Mouse (Mus musculus): ENCODE results near the gene Ctbp2. TPM values are rescaled to one million over a fixed set of nuclear protein-coding genes. Genes with fewer than 3 reads are reported as not detected.

Gene Ctbp2
- polyA plus RNA-seq (2012; rRNA removed), result 8.1 and 9.0 TPM in 2 replicates

DNA sequence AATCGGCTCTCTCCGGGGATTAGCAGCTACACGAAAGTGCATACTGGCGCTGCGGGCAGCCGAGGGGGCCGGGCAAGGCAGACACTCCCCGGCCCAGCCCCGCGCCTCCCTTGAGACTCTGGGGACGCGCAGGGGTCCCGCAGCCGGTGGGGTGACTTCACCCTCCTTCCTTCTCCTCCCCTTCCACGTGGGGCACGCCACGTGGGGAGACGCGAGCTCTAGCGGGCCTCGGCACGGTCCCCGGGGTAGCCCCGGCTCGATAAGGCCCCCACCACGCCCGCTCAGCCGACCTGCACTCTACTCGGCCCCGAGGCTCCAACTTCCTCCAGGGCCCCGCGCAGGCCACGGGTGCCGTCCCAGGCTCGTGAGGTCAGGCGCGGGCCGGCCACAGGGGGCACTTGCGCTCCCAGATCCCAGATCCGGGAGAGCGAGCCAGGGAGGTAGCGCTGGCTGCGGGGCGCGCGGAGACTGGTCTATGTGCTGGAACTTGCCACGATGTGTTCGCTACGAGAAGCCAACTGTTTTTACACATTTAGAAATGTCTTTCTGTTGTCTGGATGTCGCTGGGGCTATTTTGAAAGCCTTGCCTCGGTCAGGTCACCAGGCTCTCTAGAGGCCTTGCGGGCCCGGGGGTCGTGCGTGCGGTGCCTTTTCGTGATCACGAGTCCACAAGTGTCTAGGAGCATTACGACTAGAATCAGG is at the start of gene Ctbp2:
Gene Ctbp2 (minus strand): TSS at position 356 of the 702 bp plus-strand sequence.

DNA sequence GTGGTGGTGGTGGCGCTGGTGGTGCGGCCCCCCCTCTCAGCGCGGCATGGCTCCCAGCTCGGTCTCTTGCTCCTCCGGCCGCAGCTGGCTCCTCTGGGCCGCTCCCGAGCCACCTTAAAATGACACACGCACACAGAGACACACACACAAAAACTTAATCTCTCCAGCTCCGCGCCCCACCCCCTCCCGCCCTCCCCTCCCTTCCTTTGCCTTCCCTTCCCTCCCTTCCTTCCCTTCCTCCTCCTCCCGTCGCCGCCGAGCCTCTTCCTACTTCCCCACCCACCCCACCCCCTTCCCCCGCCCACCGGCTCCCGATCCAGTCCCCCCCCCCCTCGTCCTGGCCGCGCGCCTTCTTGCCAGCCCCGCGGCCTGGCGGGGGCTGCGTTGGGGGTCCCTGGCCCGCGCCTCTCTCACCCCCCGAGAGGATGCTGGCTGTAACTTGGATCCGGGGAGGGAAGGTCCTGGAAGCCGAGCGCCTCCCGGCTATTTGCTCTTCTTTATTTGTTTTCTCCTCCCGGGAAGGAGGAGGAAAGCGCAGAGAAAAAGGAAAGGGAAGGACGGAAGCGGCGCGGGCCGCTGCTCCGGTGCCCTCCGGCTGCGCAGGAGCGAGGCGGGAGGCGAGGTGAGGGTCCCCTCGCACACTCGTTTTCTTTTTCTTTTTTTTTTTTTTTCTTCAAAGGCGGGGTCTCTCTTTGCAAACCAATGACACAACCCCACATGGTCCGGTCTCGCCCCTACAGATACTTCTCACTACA is 733 bp downstream of the Ctbp2 start, which contains the start of gene Fgfr2:
Gene Fgfr2 (minus strand): TSS at position 107 of the 755 bp plus-strand sequence.

Other genes with a start within 250 kb of the Ctbp2 start
- 6.3 and 7.2 TPM in 2 replicates for gene Zranb1, start 193.2 kb downstream of the Ctbp2 start, polyA plus RNA-seq (2012; rRNA removed)
- gene Fgfr2, start 1.0 kb downstream of the Ctbp2 start, polyA plus RNA-seq (2012; rRNA removed), result 7.5 and 8.9 TPM in 2 replicates